Mouse (Mus musculus) ES-Bruce4 (cell line): Measurements from ENCODE around the gene Mfrp. TPM values are rescaled to one million over a fixed set of nuclear protein-coding genes. Genes with fewer than 3 reads are reported as not detected.

ENCODE experiments used
- H3K27ac ChIP-seq: 2 replicates; pipeline ENCODE4 v1.5.1; 2012; ENCODE audit warnings: low read length, inconsistent platforms; ENCODE audit not compliant: insufficient read depth
- H3K27me3 ChIP-seq: 2 replicates; pipeline ENCODE4 v1.6.1; 2012; ENCODE audit warnings: mild to moderate bottlenecking, low read length, inconsistent platforms; ENCODE audit not compliant: control insufficient read depth, poor library complexity, insufficient read depth, severe bottlenecking
- H3K36me3 ChIP-seq: 2 replicates; pipeline ENCODE4 v1.6.1; 2012; ENCODE audit warnings: inconsistent platforms, mild to moderate bottlenecking, low read length, moderate library complexity; ENCODE audit not compliant: control insufficient read depth, poor library complexity, insufficient read depth, severe bottlenecking
- H3K4me1 ChIP-seq: one replicate; pipeline ENCODE4 v1.8.1; 2011; ENCODE audit warnings: low read length; ENCODE audit not compliant: control insufficient read depth, insufficient read depth
- H3K4me3 ChIP-seq: 2 replicates; pipeline ENCODE4 v1.5.1; 2011; ENCODE audit warnings: low read depth, mild to moderate bottlenecking, low read length
- H3K9ac ChIP-seq: 2 replicates; pipeline ENCODE4 v1.6.1; 2012; ENCODE audit warnings: low read depth, mild to moderate bottlenecking, inconsistent platforms; ENCODE audit not compliant: poor library complexity, severe bottlenecking
- H3K9me3 ChIP-seq: replicated peaks from 2 replicates; pipeline ENCODE4 v1.6.1; 2012; ENCODE audit warnings: mild to moderate bottlenecking, low read length, inconsistent platforms; ENCODE audit not compliant: control insufficient read depth, poor library complexity, insufficient read depth, severe bottlenecking
- CTCF ChIP-seq: IDR thresholded peaks from one replicate; pipeline ENCODE4 v1.8.1; 2011; ENCODE audit warnings: low read depth, low read length
- EP300 ChIP-seq: IDR thresholded peaks from 2 replicates; pipeline ENCODE4 v1.6.1; 2011; ENCODE audit warnings: low read depth, low read length; ENCODE audit not compliant: insufficient read depth
- POLR2A ChIP-seq: IDR thresholded peaks from one replicate; pipeline ENCODE4 v1.8.1; 2011; ENCODE audit warnings: low read length; ENCODE audit not compliant: insufficient read depth
- polyA plus RNA-seq: library from polyadenylated mRNA; stranded (reverse); fragments of >200 nt; gene quantifications from 2 replicates; pipeline ENCODE4 v1.2.4, GENCODE M21; 2011; ENCODE audit warnings: low read depth; ENCODE audit not compliant: missing spikeins, insufficient read depth, insufficient read length

Mfrp gene
- polyA plus RNA-seq, 1 experiment, result not detected

- Histone ChIP-seq H3K4me1 (no peaks in the 10 kb centered on the region), H3K27ac (no peak overlapping the region), H3K4me3 (no peak overlapping the region), H3K36me3 (no peaks in the 10 kb centered on the region), H3K9me3 (no peaks in the 10 kb centered on the region), H3K9ac (no peak overlapping the region), H3K27me3 (no peaks in the 10 kb centered on the region)
- TF ChIP-seq CTCF (peak; percentile 97), POLR2A (no peak), EP300 (peak; percentile 34; the same call in 1 of the 2 replicates)
These were observed 7.7 kb upstream of the Mfrp start for GRCm38 (mm10) chr9:44093612-44094503.

GRCm38 (mm10) chr9:44094737-44095136, 6.8 kb upstream of the Mfrp start:
- Histone ChIP-seq H3K9ac (no peak overlapping the region), H3K27me3 (no peaks in the 10 kb centered on the region), H3K4me1 (no peaks in the 10 kb centered on the region), H3K9me3 (no peaks in the 10 kb centered on the region), H3K4me3 (no peak overlapping the region), H3K27ac (no peak overlapping the region), H3K36me3 (no peaks in the 10 kb centered on the region)
- TF ChIP-seq POLR2A, result no peak
- no peak for TF ChIP-seq EP300
- no peak for TF ChIP-seq CTCF

GRCm38 (mm10) chr9:44095781-44096180, 5.7 kb upstream of the Mfrp start:
- no peaks in the 10 kb centered on the region for H3K4me1 ChIP-seq
- no peak for TF ChIP-seq CTCF
- no peak for TF ChIP-seq EP300
- TF ChIP-seq POLR2A, result no peak

GRCm38 (mm10) chr9:44096536-44096935, 5.0 kb upstream of the Mfrp start:
- Histone ChIP-seq H3K27me3 (no peaks in the 10 kb centered on the region), H3K36me3 (no peaks in the 10 kb centered on the region), H3K27ac (no peak overlapping the region), H3K9me3 (no peaks in the 10 kb centered on the region), H3K4me1 (no peaks in the 10 kb centered on the region), H3K4me3 (no peak overlapping the region), H3K9ac (no peak overlapping the region)
- TF ChIP-seq EP300 (0 out of 2 replicates have a peak, but pooled peaks have one; percentile 41), POLR2A (no peak)

More at GRCm38 (mm10) chr9:44095781-44096180, 5.7 kb upstream of the Mfrp start:
- no peaks in the 10 kb centered on the region for H3K36me3 ChIP-seq
- no peak overlapping the region for H3K4me3 ChIP-seq
- H3K27ac ChIP-seq, result no peak overlapping the region
- H3K9me3 ChIP-seq, result no peaks in the 10 kb centered on the region
- H3K9ac ChIP-seq, result no peak overlapping the region
- H3K27me3 ChIP-seq, result no peaks in the 10 kb centered on the region

- Histone ChIP-seq H3K27me3 (no peaks in the 10 kb centered on the region), H3K27ac (no peak overlapping the region), H3K4me1 (no peaks in the 10 kb centered on the region), H3K4me3 (no peak overlapping the region), H3K36me3 (no peaks in the 10 kb centered on the region), H3K9me3 (no peaks in the 10 kb centered on the region), H3K9ac (no peak overlapping the region)
- no peak for TF ChIP-seq POLR2A
- no peak for TF ChIP-seq EP300
These were observed 3.4 kb downstream of the Mfrp start for GRCm38 (mm10) chr9:44104881-44105280.

- no peaks in the 10 kb centered on the region for H3K27me3 ChIP-seq
- H3K27ac ChIP-seq, result no peak overlapping the region
- H3K4me3 ChIP-seq, result no peak overlapping the region
- TF ChIP-seq POLR2A (no peak), CTCF (no peak), EP300 (no peak)
- no peaks in the 10 kb centered on the region for H3K9me3 ChIP-seq
- 0 out of 2 replicates have a peak, but pooled peaks cover 3% of the 10 kb centered on the region for H3K36me3 ChIP-seq
- no peaks in the 10 kb centered on the region for H3K4me1 ChIP-seq
- no peak overlapping the region for H3K9ac ChIP-seq
These were observed 4.3 kb downstream of the Mfrp start for GRCm38 (mm10) chr9:44105781-44106180.
